Mouse (Mus musculus) bone marrow, adult 2 months (tissue): ENCODE results near the gene Lpin1. TPM values are rescaled to one million over a fixed set of nuclear protein-coding genes. Genes with fewer than 3 reads are reported as not detected.

Experiments
- H3K27ac ChIP-seq: fragments of 200-500 bp; 2 replicates; pipeline ENCODE4 v1.5.1; 2012; ENCODE audit warnings: low read depth, mild to moderate bottlenecking, control low read depth, inconsistent platforms, low read length; ENCODE audit not compliant: control insufficient read depth, poor library complexity, insufficient read depth
- H3K4me1 ChIP-seq: fragments of 200-500 bp; 2 replicates; pipeline ENCODE4 v1.6.1; 2011; ENCODE audit warnings: low read length; ENCODE audit not compliant: control insufficient read depth, insufficient read depth
- H3K4me3 ChIP-seq: fragments of 200-500 bp; replicated peaks from 2 replicates; pipeline ENCODE3; 2011; ENCODE audit warnings: mild to moderate bottlenecking, low read depth, low read length, control low read depth; ENCODE audit not compliant: control insufficient read depth
- CTCF ChIP-seq: fragments of 200-500 bp; IDR thresholded peaks from 2 replicates; pipeline ENCODE4 v1.5.1; 2011; ENCODE audit warnings: low read length, control low read depth; ENCODE audit not compliant: control insufficient read depth, insufficient read depth
- POLR2A ChIP-seq: fragments of 200-500 bp; IDR thresholded peaks from 2 replicates; pipeline ENCODE4 v1.6.1; 2011; ENCODE audit warnings: low read depth, mild to moderate bottlenecking, control low read depth, low read length, borderline replicate concordance; ENCODE audit not compliant: control insufficient read depth
- WGBS: fragments of 180-500 bp; shearing (Covaris S2); methylation state at CpG from one replicate; pipeline ENCODE4 v1.1.7; 2018; 5-methylcytosine and 5-hydroxymethylcytosine counted together
- polyA plus RNA-seq: library from polyadenylated mRNA; stranded (reverse); fragments of >200 nt; gene quantifications from 2 replicates; pipeline ENCODE4 v1.2.4, GENCODE M21; 2011; ENCODE audit warnings: low replicate concordance; ENCODE audit not compliant: missing spikeins, insufficient read depth, insufficient read length

Gene Lpin1
- polyA plus RNA-seq, 1 experiment, result 14.8 TPM

GRCm38 (mm10) chr12:16577665-16578233 is 33.0 kb downstream of the Lpin1 start:
- peaks cover 7% of the 10 kb centered on the region; the same call in 1 of the 2 replicates for H3K4me1 ChIP-seq

GRCm38 (mm10) chr12:16571278-16571677 is 39.5 kb downstream of the Lpin1 start:
- no peak overlapping the region for H3K27ac ChIP-seq
- no peak overlapping the region for H3K4me3 ChIP-seq
- H3K4me1 ChIP-seq, result peaks cover 3% of the 10 kb centered on the region
- TF ChIP-seq POLR2A (no peak), CTCF (no peak)
- 84% methylated on average over 10 of the region's 10 CpGs for WGBS

More at GRCm38 (mm10) chr12:16577665-16578233, 33.0 kb downstream of the Lpin1 start:
- no peak for TF ChIP-seq CTCF
- TF ChIP-seq POLR2A, result no peak
- H3K4me3 ChIP-seq, result no peak overlapping the region
- WGBS, result 65% methylated on average over 9 of the region's 9 CpGs
- H3K27ac ChIP-seq, result peak overlapping the region; percentile 37; the same call in 1 of the 2 replicates

- TF ChIP-seq CTCF (peak; percentile 30; the same call in 1 of the 2 replicates), POLR2A (no peak)
- Histone ChIP-seq H3K4me1 (peaks cover 3% of the 10 kb centered on the region), H3K4me3 (no peak overlapping the region), H3K27ac (no peak overlapping the region)
- WGBS, result 88% methylated on average over 10 of the region's 10 CpGs
Measured at GRCm38 (mm10) chr12:16570371-16571060, 40.2 kb downstream of the Lpin1 start.

- Histone ChIP-seq H3K4me1 (peaks cover 3% of the 10 kb centered on the region), H3K4me3 (peak overlapping the region; percentile 12), H3K27ac (peak overlapping the region; percentile 18; the same call in 1 of the 2 replicates)
- 8% methylated on average over 11 of the region's 11 CpGs for WGBS
- no peak for TF ChIP-seq CTCF
- TF ChIP-seq POLR2A, result no peak
Measured at GRCm38 (mm10) chr12:16568936-16569650, 41.7 kb downstream of the Lpin1 start.

- peak; percentile 71 for TF ChIP-seq CTCF
- no peak for TF ChIP-seq POLR2A
- 25% methylated on average over 4 of the region's 4 CpGs for WGBS
- H3K27ac ChIP-seq, result no peak overlapping the region
Measured at GRCm38 (mm10) chr12:16568496-16568895, 42.3 kb downstream of the Lpin1 start.

GRCm38 (mm10) chr12:16568090-16568489 is 42.7 kb downstream of the Lpin1 start:
- 86% methylated on average over 6 of the region's 6 CpGs for WGBS
- H3K4me1 ChIP-seq, result peaks cover 3% of the 10 kb centered on the region
- TF ChIP-seq POLR2A, result no peak
- TF ChIP-seq CTCF, result no peak
- no peak overlapping the region for H3K4me3 ChIP-seq
- no peak overlapping the region for H3K27ac ChIP-seq

More at GRCm38 (mm10) chr12:16568496-16568895, 42.3 kb downstream of the Lpin1 start:
- Histone ChIP-seq H3K4me1 (peaks cover 3% of the 10 kb centered on the region), H3K4me3 (no peak overlapping the region)

GRCm38 (mm10) chr12:16563427-16563826 is 47.3 kb downstream of the Lpin1 start:
- 69% methylated on average over 9 of the region's 9 CpGs for WGBS
- no peaks in the 10 kb centered on the region for H3K4me1 ChIP-seq
- H3K4me3 ChIP-seq, result no peak overlapping the region
- H3K27ac ChIP-seq, result no peak overlapping the region
- TF ChIP-seq CTCF (peak; percentile 54), POLR2A (no peak)

- Histone ChIP-seq H3K4me3 (no peak overlapping the region), H3K27ac (no peak overlapping the region), H3K4me1 (no peaks in the 10 kb centered on the region)
- WGBS, result 92% methylated on average over 10 of the region's 10 CpGs
- TF ChIP-seq POLR2A (no peak), CTCF (no peak)
Measured at GRCm38 (mm10) chr12:16562647-16563046, 48.1 kb downstream of the Lpin1 start.
